ENCODE assay signal across 11 mouse cellular contexts in genomic region chr16:87661636-87662035, GRCm38 (mm10). TPM values are rescaled to one million over a fixed set of nuclear protein-coding genes. Genes with fewer than 3 reads are reported as not detected.
DNase-seq lines count a peak whose midpoint lies in the region; ATAC-seq and TF ChIP-seq lines count a peak whose summit lies in the region.
"Had no signal": no experiment of that assay in that cellular context is flagged by ENCODE, and none has a peak within 500 bp of the region (broad histone marks: within the 10 kb centered on the region; RNA-seq: fewer than 3 reads in every experiment).

No protein-coding gene starts in this region.

- ATAC-seq in forebrain, embryonic 15.5 days (replicated peaks): no peak
- ATAC-seq in forebrain, embryonic 13.5 days: no peak
- ATAC-seq in lung, embryonic 14.5 days (ENCODE audit: insufficient read depth): no peak
- ATAC-seq in liver, embryonic 12.5 days: no peak
- no peak for ATAC-seq in erythroblast, adult 5-6 weeks (replicated peaks; ENCODE audit: low FRiP score, poor library complexity, severe bottlenecking)
- ATAC-seq in monocyte, adult 5-6 weeks (replicated peaks; ENCODE audit: insufficient number of reproducible peaks, low FRiP score, low TSS enrichment, poor library complexity, severe bottlenecking): no peak
- ATAC-seq: hindbrain, postnatal 0 days had no signal

- H3K27me3 ChIP-seq in forebrain, embryonic 15.5 days: no peaks in the 10 kb centered on the region
- no peaks in the 10 kb centered on the region for H3K27me3 ChIP-seq in forebrain, embryonic 13.5 days
- H3K27me3 ChIP-seq in lung, embryonic 14.5 days (ENCODE audit: insufficient read depth, low read length): no peaks in the 10 kb centered on the region
- no peaks in the 10 kb centered on the region for H3K27me3 ChIP-seq in liver, embryonic 12.5 days (replicated peaks)
- H3K27me3 ChIP-seq: forebrain, embryonic 12.5 days had no signal

- no peak for TF ChIP-seq CTCF in lung, embryonic 14.5 days (IDR thresholded peaks at IDR 0.05; ENCODE audit: low read depth)

- H3K4me2 ChIP-seq in forebrain, embryonic 15.5 days (replicated peaks): no peak overlapping the region
- no peak overlapping the region for H3K4me2 ChIP-seq in forebrain, embryonic 13.5 days
- H3K4me2 ChIP-seq in lung, embryonic 14.5 days: peak overlapping the region; percentile 49
- peak overlapping the region; percentile 36 for H3K4me2 ChIP-seq in liver, embryonic 12.5 days
- H3K4me2 ChIP-seq: forebrain, embryonic 12.5 days had no signal

- no peak overlapping the region for H3K4me3 ChIP-seq in forebrain, embryonic 15.5 days
- H3K4me3 ChIP-seq in forebrain, embryonic 13.5 days: no peak overlapping the region
- H3K4me3 ChIP-seq in lung, embryonic 14.5 days (ENCODE audit: low read depth, low read length): no peak overlapping the region
- no peak overlapping the region for H3K4me3 ChIP-seq in liver, embryonic 12.5 days
- H3K4me3 ChIP-seq: forebrain, embryonic 12.5 days had no signal

- no peaks in the 10 kb centered on the region for H3K4me1 ChIP-seq in forebrain, embryonic 15.5 days
- no peaks in the 10 kb centered on the region for H3K4me1 ChIP-seq in forebrain, embryonic 13.5 days
- H3K4me1 ChIP-seq in lung, embryonic 14.5 days (ENCODE audit: insufficient read depth): no peaks in the 10 kb centered on the region
- H3K4me1 ChIP-seq in liver, embryonic 12.5 days: peaks cover 8% of the 10 kb centered on the region
- H3K4me1 ChIP-seq: forebrain, embryonic 12.5 days had no signal

- H3K36me3 ChIP-seq in forebrain, embryonic 15.5 days: no peaks in the 10 kb centered on the region
- H3K36me3 ChIP-seq in forebrain, embryonic 13.5 days (ENCODE audit: poor library complexity, severe bottlenecking): no peaks in the 10 kb centered on the region
- no peaks in the 10 kb centered on the region for H3K36me3 ChIP-seq in lung, embryonic 14.5 days (ENCODE audit: insufficient read depth)
- H3K36me3 ChIP-seq in liver, embryonic 12.5 days: no peaks in the 10 kb centered on the region
- H3K36me3 ChIP-seq: forebrain, embryonic 12.5 days had no signal

- H3K27ac ChIP-seq in forebrain, embryonic 15.5 days (replicated peaks): 0 out of 2 replicates have a peak overlapping the region, but pooled peaks have one; percentile 14
- H3K27ac ChIP-seq in forebrain, embryonic 13.5 days: no peak overlapping the region; the same call in 1 of the 2 replicates
- no peak overlapping the region for H3K27ac ChIP-seq in lung, embryonic 14.5 days (ENCODE audit: low read depth)
- peak overlapping the region; percentile 28; the same call in 1 of the 2 replicates for H3K27ac ChIP-seq in liver, embryonic 12.5 days
- H3K27ac ChIP-seq: forebrain, embryonic 12.5 days; hindbrain, postnatal 0 days had no signal

- 91% methylated on average over 8 of the region's 8 CpGs for WGBS in forebrain, embryonic 15.5 days
- WGBS in forebrain, embryonic 13.5 days: 94% methylated on average over 8 of the region's 8 CpGs
- WGBS in lung, embryonic 14.5 days: 78% methylated on average over 8 of the region's 8 CpGs
- WGBS in liver, embryonic 12.5 days (ENCODE audit: insufficient replicate concordance): 26% methylated on average over 8 of the region's 8 CpGs

- no peak overlapping the region for H3K9ac ChIP-seq in forebrain, embryonic 15.5 days (replicated peaks)
- H3K9ac ChIP-seq in forebrain, embryonic 13.5 days: no peak overlapping the region
- H3K9ac ChIP-seq in lung, embryonic 14.5 days: no peak overlapping the region
- H3K9ac ChIP-seq in liver, embryonic 12.5 days: no peak overlapping the region
- H3K9ac ChIP-seq: forebrain, embryonic 12.5 days had no signal

- DNase-seq in lung, embryonic 14.5 days: no peak
- DNase-seq in lung, postnatal 10 days: no peak
- DNase-seq in thymus, postnatal 0 days (ENCODE audit: low spot score): peak; percentile 82
- DNase-seq: cerebellum, adult 2 months had no signal

- no peaks in the 10 kb centered on the region for H3K9me3 ChIP-seq in forebrain, embryonic 15.5 days
- no peaks in the 10 kb centered on the region for H3K9me3 ChIP-seq in forebrain, embryonic 13.5 days (replicated peaks)
- no peaks in the 10 kb centered on the region for H3K9me3 ChIP-seq in lung, embryonic 14.5 days (ENCODE audit: low read depth, low read length)
- H3K9me3 ChIP-seq in liver, embryonic 12.5 days (replicated peaks): no peaks in the 10 kb centered on the region
- H3K9me3 ChIP-seq: forebrain, embryonic 12.5 days had no signal

RNA-seq across cellular contexts. Expression of gene Bach1, which starts 37.1 kb away (rescaled TPM):
- polyA plus RNA-seq in forebrain, embryonic 15.5 days (2015; fragmentation: Nextera tagmentation; extraction: Ambion mirVana): 22.0 and 23.8 TPM in 2 replicates
- polyA plus RNA-seq in forebrain, embryonic 13.5 days (2015; fragmentation: Nextera tagmentation; extraction: Ambion mirVana): 20.7 and 22.5 TPM in 2 replicates
- polyA plus RNA-seq in lung, embryonic 14.5 days (2014; fragmentation: Nextera tagmentation; extraction: Ambion mirVana): 8.3 and 8.9 TPM in 2 replicates
- 8.8 and 10.6 TPM in 2 replicates for polyA plus RNA-seq in liver, embryonic 12.5 days (2016; fragmentation: Nextera tagmentation; extraction: Ambion mirVana)
- polyA plus RNA-seq in thymus, postnatal 0 days (2015; fragmentation: Nextera tagmentation; extraction: Ambion mirVana): 24.1 and 26.0 TPM in 2 replicates
- total RNA-seq in erythroblast, adult 5-6 weeks (2015; ENCODE audit: low replicate concordance): 25.7 and 53.4 TPM in 2 replicates
- total RNA-seq in erythroblast, adult 5-6 weeks (2017; ENCODE audit: low replicate concordance): 57.3 and 58.4 TPM in 2 replicates
- total RNA-seq in monocyte, adult 5-6 weeks (2017): 116 to 177 TPM (median 171 TPM) in 3 replicates

Comparison
In these comparisons a context has a peak if more than half of its experiments do, and no peak if none do; other contexts are left out.
1. H3K27ac ChIP-seq: peak in forebrain, embryonic 15.5 days (single experiment) and liver, embryonic 12.5 days (single experiment); none in forebrain, embryonic 13.5 days (single experiment) and lung, embryonic 14.5 days (single experiment).
2. H3K4me2 ChIP-seq: peak in lung, embryonic 14.5 days (single experiment) and liver, embryonic 12.5 days (single experiment); none in forebrain, embryonic 15.5 days (single experiment) and forebrain, embryonic 13.5 days (single experiment).